Mouse (Mus musculus): ENCODE measurements around the gene Trpv2. TPM values are rescaled to one million over a fixed set of nuclear protein-coding genes. Genes with fewer than 3 reads are reported as not detected.
A peak's percentile ranks its signal among the peaks of the same experiment; 100 is the strongest.

Trpv2 gene
- total RNA-seq, 2 experiments from 2014 or later, result 3.4 to 4.5 TPM

DNA sequence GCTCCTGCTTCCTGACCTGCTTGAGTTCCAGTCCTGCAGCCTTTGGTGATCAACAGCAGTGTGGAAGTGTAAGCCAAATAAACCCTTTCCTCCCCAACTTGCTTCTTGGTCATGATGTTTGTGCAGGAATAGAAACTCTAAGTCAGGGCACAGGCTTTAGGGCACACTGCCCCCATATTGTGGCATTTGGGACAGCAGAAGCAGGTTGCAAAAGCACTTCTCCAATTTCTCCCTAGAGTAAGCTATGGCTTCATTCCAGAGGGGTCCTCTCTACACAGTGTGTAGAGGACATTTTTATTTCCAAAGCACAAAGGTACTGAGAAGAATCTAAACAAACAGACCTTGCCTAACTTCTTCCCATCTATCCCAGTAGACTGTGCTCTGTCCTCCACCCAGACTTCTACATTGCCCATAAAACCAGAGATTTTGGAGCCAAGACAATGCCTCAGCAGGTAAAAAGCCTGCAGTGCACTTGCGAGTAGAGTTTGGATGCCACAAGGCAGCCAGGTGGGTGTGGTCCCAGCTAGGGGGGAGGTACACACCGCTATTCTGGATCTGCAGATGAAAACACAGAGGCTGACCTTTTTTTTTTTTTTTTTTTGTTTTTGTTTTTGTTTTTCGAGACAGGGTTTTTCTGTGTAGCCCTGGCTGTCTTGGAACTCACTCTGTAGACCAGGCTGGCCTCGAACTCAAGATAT lies 47.4 kb downstream of the Trpv2 start:
- no peak for DNase-seq
- intact Hi-C loops (cut with DNase I), result no loop called here

DNA sequence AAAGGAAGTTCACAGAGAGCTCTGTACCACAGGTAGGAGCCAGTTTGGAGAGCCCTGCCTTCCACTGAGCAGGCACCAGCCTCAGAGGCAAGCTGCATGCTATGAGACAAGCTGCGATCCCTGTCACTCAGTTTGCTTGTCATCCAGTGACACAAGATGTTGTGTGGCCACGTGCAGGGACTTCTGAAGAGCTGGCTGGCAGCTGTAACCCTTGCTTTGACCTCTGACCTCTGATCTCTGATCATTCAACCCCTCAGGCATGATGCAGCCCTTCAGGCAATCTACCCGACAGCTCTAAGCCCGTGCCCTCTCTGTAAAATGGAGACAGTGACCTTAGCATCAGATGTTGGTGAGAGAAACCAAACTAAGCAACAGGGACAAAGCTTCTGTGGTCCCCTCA lies 48.6 kb downstream of the Trpv2 start:
- DNase-seq, result no peak

DNA sequence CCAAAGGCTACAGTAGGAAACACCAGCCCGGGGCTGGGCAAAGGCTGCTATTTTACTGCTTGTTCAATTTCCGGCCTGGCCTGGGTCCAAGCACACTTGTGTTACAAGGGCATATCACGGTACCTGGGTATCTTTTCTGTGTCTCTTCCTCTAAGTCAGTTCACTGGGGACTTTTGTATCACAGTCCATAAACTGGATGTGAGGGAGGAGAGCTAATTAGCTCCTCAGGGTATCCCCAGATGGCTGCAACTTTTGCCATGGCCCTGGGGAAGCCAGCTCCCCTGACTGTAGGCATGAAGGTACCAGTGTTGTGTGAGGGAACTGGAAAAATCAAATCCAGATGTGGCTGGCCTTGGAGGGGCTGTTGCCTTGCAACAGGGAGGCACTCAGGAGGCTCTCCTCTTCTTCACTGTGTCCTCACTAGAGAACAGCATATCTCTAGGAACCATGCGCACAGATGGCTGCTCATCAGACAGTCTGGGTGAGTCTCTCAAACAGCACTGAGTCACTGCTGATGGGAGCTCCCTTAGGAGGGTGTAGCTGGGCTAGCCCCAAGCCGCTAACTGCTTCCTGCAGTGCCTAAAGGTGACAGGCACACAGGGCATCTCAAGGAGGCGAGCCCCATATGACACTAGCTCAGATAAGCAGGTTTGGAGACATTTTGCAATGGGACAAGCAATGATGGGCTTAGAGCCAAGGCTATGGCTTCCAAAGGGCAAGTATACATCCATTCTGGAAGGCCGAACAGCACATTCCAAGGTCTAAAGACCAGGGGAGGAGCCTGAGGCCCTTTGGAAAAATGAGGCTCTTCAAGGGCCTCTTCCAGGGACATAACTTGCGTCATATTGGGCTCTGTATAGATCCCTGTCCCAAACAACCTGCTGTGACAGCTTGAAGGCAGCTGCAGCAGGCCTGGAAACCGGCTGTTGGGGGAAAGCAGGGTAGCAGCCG lies 50.3 kb downstream of the Trpv2 start:
- DNase-seq, result peak; percentile 40 to 62
- intact Hi-C loops (cut with DNase I), result no loop called here

More for the DNA sequence above, 48.6 kb downstream of the Trpv2 start:
- intact Hi-C loops (cut with DNase I), result no loop called here

DNA sequence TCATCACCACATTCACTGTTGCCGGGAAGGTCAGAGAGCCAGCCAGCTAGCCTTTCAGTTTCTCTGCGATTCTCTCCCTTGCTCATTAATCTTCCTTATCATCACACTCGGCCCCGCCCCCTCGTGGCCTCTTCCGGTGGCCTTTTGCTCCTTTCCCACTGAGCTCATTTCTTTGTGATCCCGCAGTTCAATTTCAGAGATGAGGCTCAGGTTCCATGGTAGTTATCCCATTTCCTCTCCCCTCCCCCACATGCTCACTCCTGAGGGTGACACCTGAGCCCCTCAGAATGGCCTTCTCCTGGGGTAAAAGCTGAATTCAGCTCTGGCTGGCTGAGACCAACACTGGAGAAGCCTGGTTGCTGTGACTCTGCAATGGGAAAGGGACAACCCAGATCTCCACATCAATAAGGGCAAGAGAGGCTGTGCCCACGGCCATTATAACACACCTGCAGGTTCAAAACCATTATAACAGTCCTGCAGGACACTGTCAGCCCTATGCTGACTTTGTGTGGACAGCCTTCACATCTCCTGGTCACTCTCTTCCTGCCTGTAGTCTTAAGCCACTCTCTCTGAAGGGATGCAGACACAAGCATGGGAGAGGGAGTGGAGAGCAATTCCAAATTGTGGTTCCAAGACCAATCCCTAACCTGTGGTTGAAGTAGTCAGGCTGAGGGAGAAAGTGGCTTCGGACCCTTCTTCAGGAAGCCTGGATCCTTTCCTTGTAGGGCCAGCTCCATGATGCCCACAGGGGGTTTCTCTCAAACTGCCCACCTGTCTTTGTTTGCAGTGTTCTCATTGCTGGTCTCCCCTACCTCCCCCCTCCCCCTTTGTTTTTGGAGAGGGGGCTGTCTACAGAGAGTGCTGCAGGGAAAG lies 55.3 kb downstream of the Trpv2 start:
- DNase-seq, result no peak
- intact Hi-C loops (cut with DNase I), result no loop called here

DNA sequence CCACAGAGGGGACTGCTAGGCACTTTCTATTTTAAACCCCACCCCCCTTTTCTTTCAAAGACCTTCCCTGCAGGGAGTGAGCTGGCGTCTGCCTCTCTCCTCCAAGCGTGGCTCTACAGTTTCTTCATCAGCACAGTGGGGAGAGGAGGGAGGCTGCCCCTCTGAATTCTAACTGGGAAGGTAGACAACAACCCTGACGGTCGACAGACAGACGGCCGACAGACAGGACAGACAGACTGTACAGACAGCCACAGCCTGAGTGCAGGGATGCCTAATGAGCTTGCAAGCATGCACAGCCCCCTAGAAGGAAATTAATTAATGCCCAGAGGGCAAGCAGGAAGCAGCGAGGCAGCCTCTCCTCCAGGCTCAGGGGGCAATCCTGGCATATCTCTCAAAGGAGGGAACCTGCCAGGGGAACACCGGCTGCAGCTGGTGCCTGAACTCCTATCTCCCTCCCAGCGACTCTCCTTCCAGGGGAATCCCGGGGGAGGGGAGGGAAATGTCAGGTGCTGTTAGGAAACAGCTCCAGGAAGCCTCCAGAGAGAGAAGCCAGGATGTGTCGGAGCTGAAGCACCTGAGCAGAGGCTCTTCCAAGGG lies 56.0 kb downstream of the Trpv2 start:
- intact Hi-C loops (cut with DNase I), result no loop called here
- DNase-seq, result no peak

DNA sequence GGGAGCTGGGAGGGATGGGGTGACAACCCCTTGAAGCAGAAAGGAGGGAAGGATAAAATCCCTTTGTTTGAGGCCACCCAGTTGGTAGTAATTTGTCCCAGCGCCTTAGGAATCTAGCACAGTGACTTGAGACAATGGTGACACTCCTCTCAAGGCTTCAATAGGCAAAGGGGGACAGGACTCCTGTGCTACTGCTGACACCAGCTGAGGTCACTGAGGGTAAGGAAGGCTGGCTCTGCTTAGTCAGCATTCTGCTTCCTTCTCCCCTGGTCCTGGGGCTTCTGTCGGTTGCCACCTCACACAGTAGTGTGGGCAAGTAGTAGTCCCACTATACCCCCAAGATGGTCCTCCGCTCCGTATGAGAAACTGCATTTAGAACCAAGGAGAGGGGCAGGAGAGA lies 56.9 kb downstream of the Trpv2 start:
- intact Hi-C loops (cut with DNase I), result no loop called here
- no peak for DNase-seq

DNA sequence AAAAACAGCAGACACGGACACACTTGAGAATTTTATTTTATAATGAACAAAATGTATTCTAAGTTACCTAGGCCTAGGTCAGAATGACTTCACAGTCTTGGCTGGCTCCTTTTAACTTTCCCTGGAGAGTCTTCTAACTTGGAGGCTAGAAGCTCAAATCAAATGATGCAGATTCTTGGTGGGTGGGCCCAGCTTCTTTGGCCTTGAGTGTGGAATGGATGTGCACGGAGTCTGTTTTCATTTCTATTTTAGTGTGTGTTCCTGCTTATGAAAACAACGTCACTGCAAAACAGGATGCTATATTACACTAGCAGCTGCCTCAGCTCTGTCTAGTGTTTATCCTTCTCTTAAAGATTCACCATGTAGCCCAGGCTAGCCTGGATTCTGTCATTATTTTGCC lies 61.1 kb downstream of the Trpv2 start:
- intact Hi-C loops (cut with DNase I), result no loop called here
- no peak for DNase-seq

DNA sequence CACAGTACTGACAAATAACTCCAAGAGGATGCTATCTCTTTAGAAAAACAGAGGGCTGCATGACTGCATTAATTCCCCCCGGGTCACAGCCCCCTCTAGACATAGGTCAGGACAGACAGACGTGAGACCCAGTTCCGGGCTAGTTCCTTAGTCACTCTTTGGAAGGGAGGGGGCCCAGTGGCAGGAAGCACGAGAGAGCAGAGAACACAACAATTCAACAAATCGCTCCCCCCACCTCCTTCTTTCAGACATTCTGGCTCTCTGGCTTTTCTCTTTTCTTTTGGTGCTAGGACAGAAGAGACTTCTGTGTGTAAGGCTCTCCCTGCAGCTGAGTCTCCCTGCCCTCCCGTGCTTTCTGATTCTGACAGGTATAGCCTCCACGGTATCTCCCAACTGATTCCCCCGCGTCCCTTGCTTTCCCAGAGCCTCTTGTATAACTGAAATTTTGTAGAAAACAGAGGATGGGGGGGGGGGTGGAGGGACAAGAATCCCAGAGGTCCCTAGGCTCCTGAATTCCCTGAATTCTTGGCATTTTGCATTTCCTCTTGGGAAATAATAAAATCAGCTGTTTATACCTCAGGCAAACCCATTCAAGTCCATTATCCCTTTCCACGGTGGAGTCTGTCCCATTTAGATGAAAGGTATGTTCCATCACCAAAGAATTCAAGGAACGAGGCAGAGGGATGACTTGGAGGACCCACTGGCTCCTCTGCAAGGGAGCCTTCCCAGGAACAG lies 62.0 kb downstream of the Trpv2 start:
- intact Hi-C loops (cut with DNase I), result no loop called here
- no peak for DNase-seq

DNA sequence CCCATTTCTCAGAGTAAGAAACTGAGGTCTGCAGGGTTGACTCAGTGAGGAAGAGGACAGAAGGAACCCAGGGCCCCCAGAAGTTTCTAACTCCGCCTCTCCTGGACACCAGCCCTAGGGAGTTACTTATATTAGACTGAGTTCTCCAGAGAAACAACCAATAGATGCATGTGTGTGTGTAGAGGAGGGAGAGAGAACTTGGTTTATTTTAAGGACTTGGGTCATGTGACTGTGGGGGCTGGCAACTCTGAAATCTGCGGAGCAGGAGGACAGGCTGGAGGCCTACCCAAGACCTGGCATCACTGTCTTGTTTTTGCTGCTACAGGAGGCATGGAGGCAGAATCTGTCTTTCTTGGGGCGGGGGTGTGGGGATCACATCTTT lies 62.5 kb downstream of the Trpv2 start:
- intact Hi-C loops (cut with DNase I), result no loop called here
- no peak for DNase-seq

DNA sequence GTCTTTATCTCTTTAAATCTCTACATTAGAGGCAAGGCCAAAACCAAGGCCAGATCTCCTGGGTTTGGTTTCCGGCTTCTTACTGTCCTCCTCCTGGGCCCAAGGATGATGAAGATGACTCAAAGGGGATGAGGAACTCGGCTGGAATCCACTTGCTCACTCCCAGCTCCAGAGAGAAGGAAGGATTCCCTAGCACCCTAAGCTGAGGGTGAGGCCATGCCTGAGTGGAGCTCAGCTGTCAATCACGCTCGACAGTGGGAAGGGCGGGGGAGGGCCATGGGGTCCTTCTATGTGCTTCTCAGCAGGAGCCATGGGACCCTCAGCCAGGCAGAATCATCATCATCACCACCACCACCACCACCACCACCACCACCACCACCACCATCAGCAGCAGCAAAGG lies 63.1 kb downstream of the Trpv2 start:
- intact Hi-C loops (cut with DNase I), result no loop called here
- no peak for DNase-seq

DNA sequence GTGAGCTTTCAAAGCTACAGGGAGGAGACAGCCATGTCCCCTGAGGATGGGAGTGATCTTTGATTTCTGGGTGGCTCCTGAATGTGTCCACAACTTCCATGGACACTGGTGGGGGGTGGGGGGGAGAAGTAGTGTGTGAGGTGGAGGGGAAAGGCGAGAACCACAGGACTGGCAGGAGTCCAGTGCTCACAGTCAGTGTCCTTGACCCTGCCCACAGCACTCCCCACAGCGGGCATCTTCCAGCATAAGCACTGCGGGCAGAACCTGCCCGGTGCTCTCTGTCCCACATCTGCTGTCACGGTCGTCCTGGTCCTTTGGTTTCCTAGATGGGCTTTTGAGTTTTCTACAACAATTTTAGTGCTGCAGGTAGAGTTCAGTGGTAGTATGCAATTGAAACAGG lies 63.5 kb downstream of the Trpv2 start:
- intact Hi-C loops (cut with DNase I), result no loop called here
- no peak for DNase-seq

DNA sequence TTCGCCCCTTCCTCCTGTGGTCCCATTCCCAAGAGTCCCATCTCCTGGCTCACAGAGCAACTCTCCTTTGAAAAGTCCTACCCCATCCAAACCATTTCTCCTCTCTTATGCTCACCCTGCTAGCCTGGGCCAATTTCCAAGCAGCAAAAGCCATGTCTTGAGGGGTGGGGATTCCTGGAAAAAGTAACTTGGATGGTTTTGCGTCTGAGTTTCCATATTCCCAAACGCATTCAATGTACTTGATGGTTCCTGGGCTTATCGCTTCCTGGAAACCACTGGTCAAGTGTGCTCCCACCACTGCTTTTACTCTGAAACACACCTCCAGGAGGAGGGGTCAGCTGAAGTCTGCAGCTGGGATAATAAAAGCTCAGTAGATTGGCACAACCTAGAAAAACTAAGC lies 64.1 kb downstream of the Trpv2 start:
- intact Hi-C loops (cut with DNase I), result no loop called here

DNA sequence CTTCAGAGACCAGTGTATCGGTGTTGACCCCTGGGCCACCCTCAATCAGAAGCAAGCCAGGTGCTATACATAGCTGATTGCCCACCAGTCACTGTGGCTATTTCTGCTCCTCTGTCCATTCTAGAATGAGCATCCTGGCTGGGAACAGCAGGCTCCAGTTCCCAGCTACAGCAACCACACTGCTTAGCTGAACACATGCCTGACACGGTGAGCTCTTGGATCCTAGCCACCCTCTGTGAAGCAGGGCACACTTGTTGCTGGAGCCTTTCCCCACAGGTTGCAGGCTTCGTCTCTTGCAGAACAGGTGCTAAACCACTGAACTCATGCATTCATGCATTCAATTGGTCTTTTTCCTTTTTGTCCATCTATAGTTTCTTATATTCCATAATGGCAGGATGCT lies 66.1 kb downstream of the Trpv2 start:
- DNase-seq, result no peak
- intact Hi-C loops (cut with DNase I), result no loop called here

More for the DNA sequence above, 64.1 kb downstream of the Trpv2 start:
- DNase-seq, result no peak

DNA sequence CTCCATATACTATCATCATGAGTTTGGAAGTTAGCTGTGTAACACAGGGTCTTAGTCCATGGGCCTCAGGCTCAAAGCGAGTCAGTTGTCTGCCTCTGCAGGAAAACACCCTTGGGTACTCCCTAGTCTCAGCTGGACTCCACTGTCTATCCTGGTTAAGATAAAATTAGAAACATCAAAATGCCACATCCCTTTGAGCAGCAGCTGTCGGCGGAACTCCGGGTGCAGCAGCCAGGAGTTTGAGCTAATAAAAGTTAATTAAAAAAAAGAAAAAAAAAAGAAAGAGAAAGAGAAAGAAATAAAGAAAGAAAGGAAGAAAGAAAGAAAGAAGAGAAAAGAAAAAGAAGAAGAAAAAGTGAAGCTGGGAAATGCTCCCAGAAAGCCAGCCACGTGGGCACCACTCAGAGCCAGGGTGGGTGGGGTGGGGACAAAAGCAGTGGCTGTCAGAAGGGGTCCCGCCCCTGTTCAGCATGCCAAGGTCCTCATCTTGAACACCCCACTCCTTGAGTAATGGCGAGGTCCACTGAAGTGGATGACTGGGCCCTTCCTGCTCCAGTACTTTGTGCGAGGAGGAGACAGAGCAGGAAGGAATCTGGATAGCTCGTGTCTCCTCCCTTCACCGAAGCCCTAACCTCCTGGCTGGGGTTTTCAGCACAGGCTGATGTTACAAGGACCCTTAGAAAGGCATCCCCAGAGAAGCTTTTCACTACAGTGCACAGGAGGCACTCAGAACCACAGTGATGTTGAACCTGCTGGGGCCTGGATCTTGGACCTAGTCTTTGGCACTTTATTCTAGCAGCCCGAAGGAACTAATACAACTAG lies 67.9 kb downstream of the Trpv2 start:
- intact Hi-C loops (cut with DNase I), result no loop called here
- no peak for DNase-seq

DNA sequence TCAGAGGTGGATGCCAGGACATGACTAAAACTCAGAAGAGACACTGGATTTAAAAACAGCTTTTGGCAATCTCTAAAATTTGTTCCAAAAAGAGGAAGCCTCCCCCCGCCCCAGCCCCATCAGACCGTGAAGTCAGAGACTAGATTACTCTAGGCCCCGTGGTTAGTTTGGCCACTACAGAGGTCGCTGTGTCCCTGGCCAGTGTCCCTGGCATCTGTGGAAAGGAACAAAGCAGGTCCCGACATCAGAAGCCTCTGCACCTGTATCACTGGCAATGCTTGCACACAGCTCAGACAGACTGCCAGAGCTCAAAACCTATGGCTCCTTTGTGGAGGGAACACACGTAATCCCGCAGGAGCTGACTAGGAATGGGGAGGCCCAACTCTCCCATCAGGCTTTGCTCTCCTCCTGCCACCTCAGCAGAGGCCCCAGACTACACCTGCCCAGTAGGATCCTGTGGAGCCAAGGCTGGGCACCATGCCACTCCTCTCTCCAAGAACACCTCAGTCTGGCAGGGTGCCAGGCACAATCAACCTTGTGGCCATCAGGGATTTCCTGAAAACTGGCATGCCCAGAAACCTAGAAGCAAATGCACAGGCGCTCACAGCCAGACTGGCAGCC lies 68.8 kb downstream of the Trpv2 start:
- DNase-seq, result peak; percentile 66 to 67

DNA sequence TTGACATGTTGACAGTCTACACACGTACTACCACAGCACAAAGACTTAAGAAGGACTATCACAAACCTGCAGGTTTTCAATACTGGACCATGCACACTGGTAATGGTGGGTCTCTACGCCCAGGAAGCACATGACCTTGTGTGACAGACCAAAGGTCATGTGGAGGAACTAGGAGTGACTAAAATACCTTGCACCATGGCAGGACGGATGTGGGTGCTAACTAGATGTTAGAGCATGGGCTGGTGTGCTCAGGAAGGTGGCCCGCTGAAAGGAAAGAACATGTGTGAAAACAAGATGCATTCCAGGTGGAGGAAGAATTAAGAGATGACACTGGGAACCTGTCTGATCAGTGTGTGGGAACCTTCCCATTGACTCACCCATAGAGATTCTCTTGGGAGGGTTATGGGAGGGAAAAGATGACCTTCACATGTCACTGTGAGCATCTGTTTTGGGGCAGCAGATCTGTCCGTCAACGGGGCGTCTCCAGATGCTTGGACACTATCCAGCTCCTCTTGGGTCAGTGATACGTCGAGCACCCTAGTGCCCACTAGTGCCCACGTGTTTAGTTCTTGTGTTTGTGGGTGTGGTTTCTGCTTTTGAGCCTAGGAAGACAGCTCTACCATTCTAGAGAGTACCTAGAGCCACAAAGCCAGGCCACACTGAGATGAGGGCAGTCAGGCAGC lies 69.5 kb downstream of the Trpv2 start:
- intact Hi-C loops (cut with DNase I), result no loop called here
- no peak for DNase-seq

More for the DNA sequence above, 68.8 kb downstream of the Trpv2 start:
- intact Hi-C loops (cut with DNase I), result no loop called here

DNA sequence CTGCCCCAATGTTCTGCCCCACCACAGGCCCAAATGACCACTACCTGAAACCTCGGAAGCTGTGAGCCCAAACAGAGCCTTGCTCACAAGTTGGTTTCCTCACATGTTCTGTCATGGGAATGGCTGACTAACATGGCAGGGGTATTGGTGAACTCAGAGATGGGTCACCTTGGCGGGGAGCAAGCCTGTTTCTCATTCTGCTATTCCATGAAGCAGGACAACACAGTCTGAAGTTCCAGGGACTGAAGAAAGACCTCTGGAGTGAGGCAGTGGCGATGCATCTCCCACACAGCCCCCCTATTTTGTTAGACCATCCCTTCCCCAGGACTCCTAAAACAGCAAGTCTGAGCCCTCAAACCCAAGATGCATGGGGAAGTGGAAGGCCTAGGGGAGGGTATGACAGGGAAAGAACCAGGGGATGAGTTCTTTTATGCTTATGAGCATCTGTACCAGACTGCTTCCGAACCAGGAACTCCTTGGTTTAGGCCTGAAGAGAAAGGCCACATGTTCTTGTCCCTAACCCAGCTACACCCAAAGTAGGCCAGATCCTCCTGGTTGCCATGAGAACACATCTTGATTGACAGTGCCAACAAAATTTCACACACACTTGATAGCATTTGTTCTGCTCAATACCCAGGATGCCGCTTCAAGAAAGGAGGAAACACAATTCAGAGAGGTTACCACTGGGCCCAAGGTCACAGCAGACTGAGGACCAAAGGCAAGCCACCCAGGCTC lies 70.5 kb downstream of the Trpv2 start:
- intact Hi-C loops (cut with DNase I), result no loop called here

More for the DNA sequence above, 70.5 kb downstream of the Trpv2 start:
- no peak for DNase-seq
